Mouse (Mus musculus) forebrain, postnatal 0 days (tissue): ENCODE data around the gene Elmo1. TPM values are rescaled to one million over a fixed set of nuclear protein-coding genes. Genes with fewer than 3 reads are reported as not detected.
A peak's percentile ranks its signal among the peaks of the same experiment; 100 is the strongest.

Experiments
- ATAC-seq: fragments of 200-750 bp; cut with Nextera tagmentation; 2 replicates; pipeline ENCODE4 v1.8.0; 2017; ENCODE audit warnings: mild to moderate bottlenecking, moderate library complexity
- DNase-seq: peaks from one replicate; pipeline ENCODE4 v3.0.0-alpha.2; 2015
- H3K27ac ChIP-seq: fragments of 300-500 bp; sonication (generic); 2 replicates; pipeline ENCODE4 v1.5.1; 2014; ENCODE audit warnings: low read depth, mild to moderate bottlenecking, antibody characterized with exemption, low read length, moderate library complexity, mixed read lengths
- H3K27me3 ChIP-seq: fragments of 300-500 bp; sonication (generic); 2 replicates; pipeline ENCODE4 v1.6.1; 2014; ENCODE audit warnings: mild to moderate bottlenecking, low read length, mixed read lengths; ENCODE audit not compliant: insufficient read depth
- H3K36me3 ChIP-seq: fragments of 300-500 bp; sonication (generic); 2 replicates; pipeline ENCODE4 v1.6.1; 2014; ENCODE audit warnings: mild to moderate bottlenecking, moderate library complexity; ENCODE audit not compliant: insufficient read depth
- H3K4me1 ChIP-seq: fragments of 300-500 bp; sonication (generic); 2 replicates; pipeline ENCODE4 v1.6.1; 2014; ENCODE audit warnings: antibody characterized with exemption; ENCODE audit not compliant: insufficient read depth
- H3K4me2 ChIP-seq: fragments of 300-500 bp; sonication (generic); 2 replicates; pipeline ENCODE4 v1.6.1; 2014; ENCODE audit warnings: low read depth, mild to moderate bottlenecking, moderate library complexity
- H3K4me3 ChIP-seq: fragments of 300-500 bp; sonication (generic); 2 replicates; pipeline ENCODE4 v1.5.1; 2014; ENCODE audit warnings: low read depth, low read length, mixed read lengths
- H3K9ac ChIP-seq: fragments of 300-500 bp; sonication (generic); 2 replicates; pipeline ENCODE4 v1.6.1; 2014; ENCODE audit warnings: mild to moderate bottlenecking
- H3K9me3 ChIP-seq: fragments of 300-500 bp; sonication (generic); 2 replicates; pipeline ENCODE4 v1.6.1; 2016; ENCODE audit warnings: low read length
- CTCF ChIP-seq: sonication (generic); IDR thresholded peaks from 2 replicates; pipeline ENCODE4 v1.5.1; 2016; ENCODE audit warnings: antibody characterized with exemption, control low read depth, low read depth
- WGBS: fragments of 180-500 bp; shearing (Covaris S2); extraction: QIAGEN DNeasy Blood & Tissue Kit; methylation state at CpG from one replicate; pipeline ENCODE4 v1.1.7; 2014; 5-methylcytosine and 5-hydroxymethylcytosine counted together
- polyA plus RNA-seq: library from polyadenylated mRNA; unstranded; fragments of >200 nt; fragmentation: Nextera tagmentation; extraction: Ambion mirVana; gene quantifications from 2 replicates; pipeline ENCODE4 v1.2.1, GENCODE M21; 2015
- total RNA-seq: library from RNA; depleted of rRNA; stranded (reverse); fragments of >200 nt; gene quantifications from 2 replicates; pipeline ENCODE4 v1.2.3, GENCODE M21; 2014

Elmo1 gene
- total and polyA plus RNA-seq, 2 experiments from 2014 or later = 30.9 to 33.5 TPM

DNA sequence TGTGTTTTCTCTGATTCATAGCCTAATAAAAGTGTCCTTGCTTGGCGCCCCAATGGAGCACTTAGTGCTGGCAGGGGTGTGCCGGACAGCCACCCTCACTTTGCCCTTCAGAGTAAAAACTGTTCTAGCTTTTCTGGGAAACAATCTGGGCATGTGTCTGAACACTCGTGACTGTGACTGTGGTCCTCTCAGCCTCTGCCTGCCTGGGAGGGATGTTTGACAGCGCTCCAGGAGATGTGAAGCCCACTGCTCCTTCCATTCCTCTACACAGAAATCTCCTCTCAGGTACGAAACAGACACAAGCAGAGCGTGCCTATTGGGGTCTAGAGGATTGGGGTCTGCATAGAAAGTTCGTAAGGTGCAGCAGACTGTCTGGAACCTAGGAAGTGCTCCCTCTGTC lies 28.5 kb downstream of the Elmo1 start:
- no peak overlapping the region for H3K4me2 ChIP-seq
- 88% methylated on average over 7 of the region's 7 CpGs for WGBS
- DNase-seq (no peak), ATAC-seq (no peak)
- H3K36me3 ChIP-seq = no peaks in the 10 kb centered on the region
- no peaks in the 10 kb centered on the region for H3K4me1 ChIP-seq
- no peak overlapping the region for H3K9ac ChIP-seq
- H3K4me3 ChIP-seq = no peak overlapping the region
- H3K27ac ChIP-seq = no peak overlapping the region
- peaks cover 38% of the 10 kb centered on the region for H3K27me3 ChIP-seq
- H3K9me3 ChIP-seq = no peaks in the 10 kb centered on the region
- TF ChIP-seq CTCF = no peak

DNA sequence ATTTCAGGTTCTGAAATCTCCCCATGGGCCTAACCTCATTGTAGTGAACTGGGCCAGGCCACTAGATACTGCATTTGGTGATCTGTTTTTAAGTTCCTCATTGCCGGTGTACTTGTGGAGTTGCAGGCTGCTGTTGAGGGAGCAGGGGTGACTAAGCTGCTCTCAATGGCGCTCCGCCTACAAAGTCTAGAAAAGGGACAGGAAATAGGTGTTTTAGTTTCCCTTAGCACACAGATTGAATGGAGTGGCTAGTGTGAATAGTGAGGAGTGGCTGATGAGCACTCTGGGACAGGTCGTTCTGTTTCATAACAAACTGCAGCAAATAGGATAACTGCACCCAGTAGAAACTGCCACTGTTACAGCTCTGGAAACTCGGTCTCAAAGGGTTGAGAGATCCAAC lies 30.3 kb downstream of the Elmo1 start:
- ATAC-seq = no peak
- Histone ChIP-seq H3K9me3 (no peaks in the 10 kb centered on the region), H3K36me3 (no peaks in the 10 kb centered on the region), H3K27me3 (peaks cover 22% of the 10 kb centered on the region), H3K4me2 (no peak overlapping the region), H3K4me1 (no peaks in the 10 kb centered on the region), H3K4me3 (no peak overlapping the region), H3K27ac (no peak overlapping the region), H3K9ac (no peak overlapping the region)
- DNase-seq = no peak
- TF ChIP-seq CTCF = no peak
- 85% methylated on average over 5 of the region's 5 CpGs for WGBS

DNA sequence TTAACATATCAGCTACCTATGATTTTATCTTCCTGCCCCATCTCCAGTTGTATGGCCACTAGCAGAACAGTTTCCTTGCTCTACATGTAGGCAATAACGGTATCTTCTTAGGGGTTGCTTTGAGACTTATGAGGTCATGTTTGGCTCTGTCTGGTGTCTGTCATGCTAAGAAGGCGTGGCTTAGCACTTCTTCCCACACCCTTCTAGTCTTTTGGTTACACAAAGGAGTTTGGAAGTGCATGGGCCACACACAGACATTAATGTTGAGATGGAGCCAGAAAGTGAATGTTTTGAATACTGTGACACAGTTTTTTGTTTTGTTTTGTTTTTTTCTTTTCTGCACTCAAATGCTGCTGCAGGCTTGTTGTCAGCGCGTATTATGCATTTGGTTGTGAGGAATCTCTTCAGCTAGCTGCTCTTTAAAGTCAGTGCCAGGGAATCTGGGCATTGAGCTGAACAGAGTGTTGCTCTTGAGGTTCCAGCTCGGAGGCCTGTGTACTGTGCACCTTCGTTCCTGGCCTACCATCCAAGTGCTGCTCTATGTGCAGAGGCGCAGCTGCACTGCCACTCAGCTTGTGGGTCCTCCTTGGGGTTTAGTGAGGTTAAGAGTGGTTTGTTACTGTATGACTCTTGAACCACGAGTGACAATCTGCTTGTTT lies 31.1 kb downstream of the Elmo1 start:
- no peak for TF ChIP-seq CTCF
- DNase-seq (no peak), ATAC-seq (no peak)
- H3K4me2 ChIP-seq = no peak overlapping the region
- H3K27ac ChIP-seq = no peak overlapping the region
- H3K27me3 ChIP-seq = peaks cover 26% of the 10 kb centered on the region
- no peak overlapping the region for H3K4me3 ChIP-seq
- H3K9me3 ChIP-seq = no peaks in the 10 kb centered on the region
- no peaks in the 10 kb centered on the region for H3K4me1 ChIP-seq
- no peaks in the 10 kb centered on the region for H3K36me3 ChIP-seq
- no peak overlapping the region for H3K9ac ChIP-seq
- 60% methylated on average over 8 of the region's 8 CpGs for WGBS

DNA sequence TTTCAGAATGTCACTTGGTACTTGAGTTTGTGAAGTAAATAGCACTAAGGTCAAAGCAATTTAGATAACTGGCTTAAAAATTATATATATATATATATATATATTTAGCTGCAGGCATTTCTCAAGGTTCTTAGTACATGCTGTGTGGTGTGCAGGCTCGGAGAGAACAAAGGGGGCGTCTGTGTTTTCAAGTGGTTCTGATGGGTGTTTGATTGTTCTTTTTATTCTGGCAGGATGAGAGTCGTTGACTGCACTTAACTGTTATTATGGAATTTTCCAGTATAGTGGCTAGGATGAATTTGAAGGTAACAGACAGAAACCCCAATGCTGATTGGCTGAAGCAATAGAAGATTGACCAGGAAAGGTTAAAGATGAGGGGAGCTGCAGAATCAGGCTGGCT lies 33.6 kb downstream of the Elmo1 start:
- no peak for DNase-seq
- no peak for ATAC-seq
- Histone ChIP-seq H3K9me3 (no peaks in the 10 kb centered on the region), H3K27me3 (peaks cover 23% of the 10 kb centered on the region), H3K9ac (no peak overlapping the region), H3K4me1 (no peaks in the 10 kb centered on the region), H3K4me2 (no peak overlapping the region), H3K36me3 (no peaks in the 10 kb centered on the region), H3K4me3 (no peak overlapping the region), H3K27ac (no peak overlapping the region)
- TF ChIP-seq CTCF = no peak
- 33% methylated on average over 3 of the region's 3 CpGs for WGBS

DNA sequence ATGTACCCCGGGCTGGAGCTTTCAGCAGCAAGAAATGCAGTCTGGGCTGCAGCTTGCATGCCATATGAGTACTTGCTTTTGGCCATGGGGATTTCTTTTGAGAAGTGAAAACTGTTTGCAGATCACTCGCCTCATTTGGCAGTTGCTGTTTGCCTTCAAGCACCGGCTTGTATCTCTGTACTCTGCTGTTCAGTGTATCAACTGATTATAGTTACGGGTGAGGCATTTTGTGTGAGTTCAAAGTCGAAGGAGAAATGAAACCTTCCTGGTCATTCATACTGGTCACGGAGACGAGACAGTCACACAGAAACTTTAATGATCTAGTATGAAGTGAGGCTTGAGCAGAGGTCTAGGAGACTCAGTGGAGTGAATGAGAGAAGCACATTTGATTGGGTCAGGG lies 34.6 kb downstream of the Elmo1 start:
- TF ChIP-seq CTCF = no peak
- Histone ChIP-seq H3K27me3 (peaks cover 17% of the 10 kb centered on the region; the same call in 1 of the 2 replicates), H3K4me2 (no peak overlapping the region), H3K36me3 (no peaks in the 10 kb centered on the region), H3K4me1 (no peaks in the 10 kb centered on the region), H3K4me3 (no peak overlapping the region), H3K9ac (no peak overlapping the region), H3K9me3 (no peaks in the 10 kb centered on the region), H3K27ac (no peak overlapping the region)
- WGBS = 58% methylated on average over 7 of the region's 7 CpGs
- DNase-seq = no peak
- ATAC-seq = peak; percentile 40; the same call in 1 of the 2 replicates

DNA sequence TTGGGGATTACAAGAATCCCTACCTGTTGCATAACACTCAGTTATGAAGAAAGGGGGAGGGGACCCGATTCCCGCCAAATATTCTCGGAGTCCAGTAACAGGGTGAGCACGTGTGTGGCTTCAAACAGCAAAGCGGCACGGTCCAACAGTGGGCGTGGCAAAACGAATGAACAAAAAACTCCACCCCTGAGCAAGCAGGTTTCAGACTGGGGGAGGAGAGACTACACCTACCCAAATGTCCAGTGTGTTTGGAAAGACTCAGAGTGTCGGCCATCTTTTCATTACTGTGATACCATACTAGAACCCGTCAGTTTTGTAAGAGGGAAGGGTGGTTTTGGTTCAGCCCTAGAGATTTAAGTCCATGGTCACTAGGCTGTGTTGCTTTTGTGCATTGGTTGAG lies 35.4 kb downstream of the Elmo1 start:
- WGBS = 95% methylated on average over 10 of the region's 10 CpGs
- no peak for ATAC-seq

DNA sequence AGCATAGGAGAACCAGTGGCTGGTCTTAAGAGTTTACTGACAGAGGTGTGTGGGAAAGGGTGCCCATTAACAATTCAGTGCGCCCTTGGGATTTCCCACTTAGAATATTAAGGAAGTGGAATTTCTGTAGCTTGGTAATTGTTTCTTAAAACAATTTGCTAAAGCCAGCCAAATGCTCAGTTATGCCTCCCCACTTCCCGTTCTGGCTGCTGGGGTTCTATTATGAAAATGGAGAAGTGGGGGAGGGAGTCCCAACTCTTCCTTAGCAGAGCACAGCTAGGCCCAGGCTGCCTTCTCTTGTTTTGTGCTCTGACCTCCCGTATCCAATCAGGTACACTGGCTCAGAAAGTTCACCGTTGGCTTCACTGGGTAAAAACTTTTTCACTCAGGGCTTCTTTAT lies 37.2 kb downstream of the Elmo1 start:
- Histone ChIP-seq H3K4me1 (no peaks in the 10 kb centered on the region), H3K4me2 (no peak overlapping the region), H3K27me3 (peaks cover 12% of the 10 kb centered on the region; the same call in 1 of the 2 replicates), H3K9me3 (no peaks in the 10 kb centered on the region), H3K27ac (no peak overlapping the region), H3K36me3 (no peaks in the 10 kb centered on the region), H3K4me3 (no peak overlapping the region), H3K9ac (no peak overlapping the region)
- TF ChIP-seq CTCF = no peak
- WGBS = 62% methylated on average over 4 of the region's 4 CpGs
- DNase-seq = no peak
- ATAC-seq = no peak

More for the DNA sequence above, 35.4 kb downstream of the Elmo1 start:
- Histone ChIP-seq H3K27me3 (peaks cover 12% of the 10 kb centered on the region; the same call in 1 of the 2 replicates), H3K4me2 (no peak overlapping the region), H3K4me1 (no peaks in the 10 kb centered on the region), H3K9me3 (no peaks in the 10 kb centered on the region), H3K36me3 (no peaks in the 10 kb centered on the region), H3K9ac (no peak overlapping the region), H3K27ac (no peak overlapping the region), H3K4me3 (no peak overlapping the region)
- no peak for TF ChIP-seq CTCF
- no peak for DNase-seq
